Mouse (Mus musculus): Measurements from ENCODE around the gene Ppp1r16b.

- TF ChIP-seq POLR2A (IDR thresholded peaks at IDR 0.05; ENCODE audit: low read depth, low read length) (no peak), CTCF (conservative IDR thresholded peaks at IDR 0.05; ENCODE audit: insufficient read depth, insufficient read length, low read depth, low read length) (no peak)
Observed at GRCm38 (mm10) chr2:158733914-158734313, 68.7 kb downstream of the Ppp1r16b start.

Data from kidney, adult 2 months (tissue).